Mouse (Mus musculus) E14TG2a.4 (cell line): ENCODE data around the gene Mef2c.

Experiments used
- H3K27me3 ChIP-seq: 2 replicates; pipeline ENCODE4 v1.6.1; 2014; ENCODE audit warnings: low read length, control low read depth; ENCODE audit not compliant: insufficient read depth
- H3K36me3 ChIP-seq: 2 replicates; pipeline ENCODE4 v1.6.1; 2014; ENCODE audit warnings: low read length, control low read depth; ENCODE audit not compliant: insufficient read depth
- H3K4me1 ChIP-seq: replicated peaks from 2 replicates; pipeline ENCODE4 v1.6.1; 2014; ENCODE audit warnings: low read depth, low read length, control low read depth
- H3K4me3 ChIP-seq: replicated peaks from 2 replicates; pipeline ENCODE4 v1.5.1; 2014; ENCODE audit warnings: mild to moderate bottlenecking, low read length
- H3K9me3 ChIP-seq: 2 replicates; pipeline ENCODE4 v1.6.1; 2014; ENCODE audit warnings: low read length, control low read depth
- CTCF ChIP-seq: conservative IDR thresholded peaks from 2 replicates; pipeline ENCODE4 v1.5.1; 2014; ENCODE audit warnings: low read length
- NANOG ChIP-seq: IDR thresholded peaks from 2 replicates; pipeline ENCODE4 v1.6.1; 2014; ENCODE audit warnings: borderline replicate concordance, low read length, mixed read lengths
- POU5F1 ChIP-seq: IDR thresholded peaks from 2 replicates; pipeline ENCODE4 v1.6.1; 2014; ENCODE audit warnings: low read length, borderline replicate concordance

Gene Mef2c

DNA sequence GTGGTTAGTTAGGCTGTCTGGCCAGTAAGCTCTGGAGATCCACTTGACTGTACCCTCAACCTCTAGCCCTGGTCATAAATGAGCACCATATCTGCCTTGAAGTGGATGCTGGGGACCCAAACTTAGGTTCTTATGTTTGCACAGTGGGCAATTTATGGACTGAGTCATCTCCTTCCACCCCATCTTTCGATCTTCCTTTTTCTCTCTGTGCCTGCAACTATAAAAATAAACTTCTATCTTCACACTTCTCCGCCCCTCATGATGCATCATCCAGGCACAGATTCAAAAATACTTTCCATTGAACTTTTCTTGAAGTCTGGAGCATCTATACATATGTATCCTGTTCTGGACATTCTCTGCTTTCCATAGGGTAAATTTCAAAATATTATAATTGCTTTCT, 84.4 kb downstream of the Mef2c start:
- Histone ChIP-seq H3K27me3 (no peaks in the 10 kb centered on the region), H3K36me3 (no peaks in the 10 kb centered on the region), H3K9me3 (no peaks in the 10 kb centered on the region), H3K4me3 (no peak overlapping the region), H3K4me1 (no peaks in the 10 kb centered on the region)
- TF ChIP-seq POU5F1 (no peak), CTCF (no peak), NANOG (no peak)

DNA sequence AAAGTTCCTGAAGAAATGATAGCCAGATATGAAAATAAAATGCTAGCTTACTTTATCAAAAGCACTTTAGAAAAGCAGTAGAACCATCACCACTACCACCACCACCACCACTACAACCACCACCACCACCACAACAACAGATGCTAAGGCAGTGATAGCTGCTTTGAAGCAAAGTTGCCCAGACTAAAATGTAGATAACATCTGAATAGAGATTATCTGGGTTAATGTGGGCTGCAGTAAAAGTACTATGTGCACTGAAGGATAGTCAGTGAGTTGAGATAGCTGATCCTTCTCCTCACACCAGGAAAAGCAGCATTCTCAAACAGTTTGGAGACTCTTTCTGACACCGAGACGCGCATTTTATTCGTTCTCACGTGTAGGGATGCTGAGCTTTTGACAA, 87.1 kb downstream of the Mef2c start:
- H3K36me3 ChIP-seq, result no peaks in the 10 kb centered on the region
- H3K27me3 ChIP-seq, result no peaks in the 10 kb centered on the region
- no peaks in the 10 kb centered on the region for H3K4me1 ChIP-seq
- no peak for TF ChIP-seq CTCF
- TF ChIP-seq POU5F1, result no peak
- TF ChIP-seq NANOG, result no peak
- no peaks in the 10 kb centered on the region for H3K9me3 ChIP-seq
- H3K4me3 ChIP-seq, result no peak overlapping the region

DNA sequence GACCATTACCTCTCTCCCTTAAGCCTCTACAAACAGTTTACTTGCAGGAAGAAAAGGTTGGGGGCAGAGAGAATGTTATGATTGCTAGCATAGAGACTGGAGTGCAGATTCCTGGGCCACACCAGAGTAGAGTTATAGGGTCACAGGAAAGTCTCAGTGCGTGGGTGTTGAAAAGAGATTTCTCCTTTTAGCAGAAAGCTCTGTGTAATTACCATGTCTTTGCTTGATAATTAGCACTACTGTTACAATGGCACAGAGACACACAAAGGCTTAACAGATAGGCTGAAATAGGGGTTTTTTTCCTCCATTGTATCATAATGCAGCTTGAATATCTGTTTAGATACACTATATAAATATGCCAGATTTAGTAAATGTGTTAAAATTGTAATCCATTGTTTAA, 91.6 kb downstream of the Mef2c start:
- H3K4me1 ChIP-seq, result no peaks in the 10 kb centered on the region
- H3K36me3 ChIP-seq, result no peaks in the 10 kb centered on the region
- H3K27me3 ChIP-seq, result no peaks in the 10 kb centered on the region
- TF ChIP-seq CTCF, result no peak
- no peak for TF ChIP-seq NANOG
- no peak for TF ChIP-seq POU5F1
- no peak overlapping the region for H3K4me3 ChIP-seq
- no peaks in the 10 kb centered on the region for H3K9me3 ChIP-seq

DNA sequence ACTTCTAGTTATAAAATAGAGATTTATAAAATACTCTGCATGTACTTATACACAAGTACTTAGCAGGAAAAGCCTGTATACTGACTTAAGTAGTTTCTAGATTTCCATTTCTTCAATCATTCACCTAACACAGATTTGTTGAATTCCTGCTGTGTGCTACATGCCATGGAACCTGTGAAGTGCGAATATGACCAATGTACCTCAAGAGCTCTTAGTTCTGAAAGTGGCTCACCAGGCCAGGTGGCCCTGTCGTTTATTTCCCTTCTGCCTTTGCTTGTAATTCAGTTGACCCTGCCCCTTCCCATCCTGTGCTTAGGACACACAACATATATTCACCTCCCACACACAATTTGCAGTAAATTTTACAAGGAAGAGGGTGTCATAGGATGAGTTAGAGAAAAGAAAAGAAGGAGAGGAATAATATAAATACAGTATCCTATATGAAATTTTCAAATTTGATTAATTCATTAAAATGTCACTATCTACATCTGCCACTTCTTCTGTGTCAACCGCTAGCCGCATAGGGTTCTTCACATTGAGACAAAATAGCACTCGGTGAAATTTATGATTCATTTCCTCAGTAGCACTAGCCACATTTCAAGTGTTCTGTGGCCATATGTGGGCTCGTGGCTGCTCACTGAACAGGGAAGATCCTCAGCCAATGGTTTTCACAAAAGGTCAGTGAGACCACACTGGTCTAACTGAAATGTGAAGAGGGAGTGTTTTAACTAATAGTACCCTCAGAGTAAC, 93.3 kb downstream of the Mef2c start:
- Histone ChIP-seq H3K4me1 (no peaks in the 10 kb centered on the region), H3K36me3 (no peaks in the 10 kb centered on the region), H3K9me3 (no peaks in the 10 kb centered on the region), H3K4me3 (no peak overlapping the region), H3K27me3 (no peaks in the 10 kb centered on the region)
- TF ChIP-seq POU5F1, result no peak
- no peak for TF ChIP-seq CTCF
- no peak for TF ChIP-seq NANOG

DNA sequence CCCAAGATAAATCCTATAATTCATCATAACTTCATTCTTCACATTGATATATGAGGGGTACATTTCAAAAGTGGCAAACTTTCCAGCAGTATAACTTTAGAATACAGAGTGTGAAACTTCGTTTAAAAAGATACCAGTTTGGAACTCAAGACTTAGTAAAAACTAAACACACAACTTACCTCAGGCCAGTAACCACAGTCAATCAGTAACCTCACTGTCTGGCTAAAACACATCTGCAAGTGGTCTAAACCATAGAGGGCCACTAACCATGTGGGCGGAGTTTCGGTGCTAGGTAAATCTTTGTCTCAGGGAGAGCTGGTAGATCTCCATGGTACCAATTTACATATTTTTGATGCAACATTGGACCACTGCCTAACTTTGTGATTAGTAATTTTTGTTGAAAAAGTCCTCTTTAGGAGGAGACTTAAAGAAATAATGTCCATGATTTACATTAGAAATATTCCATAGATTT, 93.9 kb downstream of the Mef2c start:
- no peak for TF ChIP-seq CTCF
- TF ChIP-seq NANOG, result no peak
- no peak for TF ChIP-seq POU5F1
- H3K4me3 ChIP-seq, result no peak overlapping the region
- no peaks in the 10 kb centered on the region for H3K36me3 ChIP-seq
- no peaks in the 10 kb centered on the region for H3K4me1 ChIP-seq
- H3K27me3 ChIP-seq, result no peaks in the 10 kb centered on the region
- H3K9me3 ChIP-seq, result no peaks in the 10 kb centered on the region

DNA sequence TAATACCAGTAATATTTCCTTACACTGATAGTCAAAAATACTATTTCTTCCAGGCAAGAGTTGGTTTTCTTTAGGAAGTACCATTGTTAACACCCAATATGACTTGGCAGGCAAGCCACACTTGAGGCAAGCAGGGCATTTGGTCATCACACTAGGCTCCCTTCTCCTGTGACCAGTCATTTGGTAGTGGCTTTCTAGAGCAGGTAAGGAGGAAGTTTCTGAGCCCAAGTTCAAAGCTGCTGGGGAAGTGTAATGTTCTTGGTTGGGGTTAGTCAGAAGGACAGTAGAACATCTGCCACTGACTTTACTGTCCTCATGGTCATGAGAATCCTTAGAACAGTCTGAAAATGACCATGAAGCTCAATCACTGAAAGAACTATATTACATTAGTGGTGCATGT, 96.5 kb downstream of the Mef2c start:
- no peaks in the 10 kb centered on the region for H3K9me3 ChIP-seq
- H3K27me3 ChIP-seq, result no peaks in the 10 kb centered on the region
- H3K36me3 ChIP-seq, result no peaks in the 10 kb centered on the region
- H3K4me1 ChIP-seq, result no peaks in the 10 kb centered on the region
- H3K4me3 ChIP-seq, result no peak overlapping the region
- no peak for TF ChIP-seq NANOG
- no peak for TF ChIP-seq CTCF
- TF ChIP-seq POU5F1, result no peak

DNA sequence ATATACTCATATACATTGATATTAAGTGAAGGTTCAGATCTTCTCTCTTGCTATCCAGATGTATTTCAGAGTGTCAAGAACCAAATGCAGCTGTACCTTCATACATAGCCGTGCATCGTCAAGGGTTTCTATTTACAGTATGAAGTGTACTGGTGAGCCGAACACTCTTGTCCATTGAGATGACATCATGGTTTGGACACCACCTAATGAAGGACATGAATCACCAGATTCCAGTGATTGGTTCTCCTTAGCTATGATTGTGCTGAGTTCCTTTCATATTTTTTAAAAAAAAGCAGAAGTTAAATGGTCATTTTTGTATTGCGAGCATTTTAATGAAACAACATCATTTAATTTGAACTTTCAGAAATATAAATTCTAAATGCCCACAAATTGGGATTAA, 97.9 kb downstream of the Mef2c start:
- Histone ChIP-seq H3K9me3 (no peaks in the 10 kb centered on the region), H3K27me3 (no peaks in the 10 kb centered on the region), H3K4me3 (no peak overlapping the region), H3K36me3 (no peaks in the 10 kb centered on the region), H3K4me1 (no peaks in the 10 kb centered on the region)
- TF ChIP-seq NANOG (no peak), CTCF (no peak), POU5F1 (no peak)

DNA sequence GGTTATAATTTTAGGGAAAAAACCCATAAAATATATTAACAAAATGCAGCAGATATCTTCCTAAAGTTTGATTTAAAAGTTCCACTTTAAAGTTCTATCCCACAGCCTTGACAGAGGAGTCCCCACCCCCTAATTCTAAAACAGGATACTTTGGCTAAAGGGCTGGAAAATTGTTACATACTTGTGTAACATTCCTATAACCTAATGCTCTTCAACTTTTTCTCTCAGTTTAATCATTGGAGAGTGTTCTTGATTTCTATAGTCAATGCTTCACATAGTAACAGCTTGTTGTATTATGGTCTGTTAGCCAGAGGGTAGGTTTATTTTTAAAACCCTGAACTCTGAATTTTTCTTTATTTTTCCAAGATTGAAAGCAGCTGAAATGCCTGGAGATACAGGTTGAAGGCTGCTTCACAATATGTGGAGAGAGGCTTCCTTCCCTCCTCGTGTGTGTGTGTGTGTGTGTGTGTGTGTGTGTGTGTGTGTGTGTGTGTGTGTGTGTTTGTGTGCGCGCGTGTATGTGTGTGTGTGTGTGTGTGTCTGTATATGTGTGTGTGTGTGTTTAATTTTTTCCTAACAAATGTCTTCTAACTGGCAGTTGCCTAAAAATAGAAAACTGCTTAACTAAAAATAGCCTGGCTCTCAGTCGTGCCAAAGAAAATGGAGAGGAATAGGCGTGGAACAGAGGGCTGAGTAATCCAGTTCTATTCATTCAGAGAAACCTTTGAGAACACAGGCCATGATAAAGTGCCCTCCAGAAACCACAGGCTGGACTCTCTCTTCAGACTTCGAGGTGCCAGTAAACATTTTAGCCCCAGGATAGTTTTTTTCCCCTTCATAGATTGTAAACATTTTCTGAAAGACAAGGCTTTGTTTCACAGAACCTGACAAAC, 99.8 kb downstream of the Mef2c start:
- Histone ChIP-seq H3K4me1 (no peaks in the 10 kb centered on the region), H3K9me3 (no peaks in the 10 kb centered on the region), H3K27me3 (no peaks in the 10 kb centered on the region), H3K4me3 (no peak overlapping the region), H3K36me3 (no peaks in the 10 kb centered on the region)
- TF ChIP-seq NANOG (no peak), CTCF (no peak), POU5F1 (no peak)
